Mouse (Mus musculus) cerebellum, adult 2 months (tissue): Measurements from ENCODE around the gene Cfap43. TPM values are rescaled to one million over a fixed set of nuclear protein-coding genes. Genes with fewer than 3 reads are reported as not detected.

Experiments
- DNase-seq, 2 experiments: peaks; one replicate each; pipeline ENCODE4 v3.0.0; 2021
- H3K27ac ChIP-seq: fragments of 200-500 bp; 2 replicates; pipeline ENCODE4 v1.5.1; 2012; ENCODE audit warnings: low read length, control low read depth, inconsistent platforms; ENCODE audit not compliant: insufficient read depth
- H3K27me3 ChIP-seq: fragments of 200-500 bp; 2 replicates; pipeline ENCODE4 v1.6.1; 2012; ENCODE audit warnings: inconsistent platforms, mild to moderate bottlenecking, low read length, moderate library complexity; ENCODE audit not compliant: control insufficient read depth, insufficient read depth
- H3K4me1 ChIP-seq: fragments of 200-500 bp; 2 replicates; pipeline ENCODE4 v1.6.1; 2011; ENCODE audit warnings: low read length; ENCODE audit not compliant: control insufficient read depth, insufficient read depth
- H3K4me3 ChIP-seq: fragments of 200-500 bp; replicated peaks from 2 replicates; pipeline ENCODE3; 2011; ENCODE audit warnings: mild to moderate bottlenecking, low read depth, low read length, control low read depth; ENCODE audit not compliant: insufficient read depth
- CTCF ChIP-seq: fragments of 200-500 bp; IDR thresholded peaks from 2 replicates; pipeline ENCODE4 v1.5.1; 2011; ENCODE audit warnings: low read depth, mild to moderate bottlenecking, control low read depth, low read length, moderate library complexity, borderline replicate concordance; ENCODE audit not compliant: insufficient read depth
- POLR2A ChIP-seq: fragments of 200-500 bp; IDR thresholded peaks from 2 replicates; pipeline ENCODE4 v1.6.1; 2011; ENCODE audit warnings: low read length, control low read depth, borderline replicate concordance; ENCODE audit not compliant: insufficient read depth
- WGBS: fragments of 180-500 bp; shearing (Covaris S2); methylation state at CpG from one replicate; pipeline ENCODE4 v1.1.7; 2018; 5-methylcytosine and 5-hydroxymethylcytosine counted together
- polyA plus RNA-seq: library from polyadenylated mRNA; depleted of rRNA; stranded (reverse); fragments of >200 nt; gene quantifications from 2 replicates; pipeline ENCODE4 v1.2.3, GENCODE M21; 2012

Cfap43 gene
- polyA plus RNA-seq, 1 experiment, result 1.00 TPM

DNA sequence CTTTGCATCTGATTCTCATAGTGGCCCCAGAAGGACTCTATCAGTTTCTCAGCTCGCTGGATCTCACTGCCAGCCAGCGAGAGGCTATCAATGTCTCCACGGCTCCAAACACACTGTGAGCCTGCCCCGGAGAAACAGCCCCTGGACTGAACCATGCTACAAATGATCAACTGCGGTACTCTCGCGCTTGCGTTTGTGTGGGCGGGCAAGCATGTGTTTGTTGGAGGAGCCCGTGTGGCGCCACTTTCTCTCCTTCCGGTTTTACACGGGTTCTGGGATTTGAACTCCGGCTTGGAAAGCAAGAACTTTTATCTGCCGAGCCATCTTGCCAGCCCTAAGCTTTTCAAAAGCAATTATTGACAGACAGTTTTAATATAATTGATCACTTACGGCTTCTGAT lies 86.8 kb downstream of the Cfap43 start:
- WGBS, result 83% methylated on average over 16 of the region's 16 CpGs
- no peak for DNase-seq
- Histone ChIP-seq H3K27ac (no peak overlapping the region), H3K4me1 (no peaks in the 10 kb centered on the region), H3K4me3 (no peak overlapping the region), H3K27me3 (peaks cover 2% of the 10 kb centered on the region; the same call in 1 of the 2 replicates)
- TF ChIP-seq CTCF (no peak), POLR2A (no peak)

- 96% methylated on average over 8 of the region's 8 CpGs for WGBS
- Histone ChIP-seq H3K4me3 (no peak overlapping the region), H3K4me1 (no peaks in the 10 kb centered on the region), H3K27ac (no peak overlapping the region), H3K27me3 (no peaks in the 10 kb centered on the region)
- DNase-seq, result no peak
- no peak for TF ChIP-seq POLR2A
- TF ChIP-seq CTCF, result no peak
Measured at GRCm38 (mm10) chr19:47831111-47831510, 88.0 kb downstream of the Cfap43 start.

DNA sequence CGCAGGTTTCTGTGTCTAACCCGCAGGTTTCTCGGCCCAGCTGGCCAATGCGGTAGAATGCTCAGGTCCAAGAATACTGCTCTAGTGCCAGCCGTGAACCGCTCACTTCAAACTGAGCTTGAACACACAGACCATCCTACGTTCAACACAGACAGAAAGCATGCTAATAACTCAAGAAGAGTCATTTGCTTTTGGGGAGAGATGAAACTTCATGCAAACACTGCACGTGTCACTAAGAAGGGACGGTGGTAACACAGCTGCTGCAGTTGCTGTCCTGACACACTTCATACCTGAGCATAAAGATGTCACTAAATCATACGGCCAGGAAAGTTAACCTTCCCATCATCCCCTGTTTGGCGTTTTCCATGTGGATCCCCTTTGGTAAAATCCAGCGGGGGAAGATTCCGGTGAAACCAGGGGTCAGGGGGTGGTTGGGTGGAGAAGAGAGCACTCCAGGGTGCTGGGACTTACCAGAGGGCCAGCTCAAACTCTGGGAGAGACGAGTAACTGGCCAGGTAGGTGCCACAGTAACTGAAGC lies 89.1 kb downstream of the Cfap43 start:
- Histone ChIP-seq H3K4me3 (no peak overlapping the region), H3K27me3 (no peaks in the 10 kb centered on the region), H3K27ac (no peak overlapping the region), H3K4me1 (no peaks in the 10 kb centered on the region)
- TF ChIP-seq CTCF, result no peak
- 83% methylated on average over 14 of the region's 14 CpGs for WGBS
- no peak for DNase-seq

GRCm38 (mm10) chr19:47824026-47824425 lies 95.1 kb downstream of the Cfap43 start:
- DNase-seq, result no peak
- Histone ChIP-seq H3K27me3 (no peaks in the 10 kb centered on the region), H3K4me1 (no peaks in the 10 kb centered on the region), H3K27ac (no peak overlapping the region), H3K4me3 (no peak overlapping the region)
- TF ChIP-seq CTCF (no peak), POLR2A (no peak)
- 55% methylated on average over 5 of the region's 5 CpGs for WGBS

DNA sequence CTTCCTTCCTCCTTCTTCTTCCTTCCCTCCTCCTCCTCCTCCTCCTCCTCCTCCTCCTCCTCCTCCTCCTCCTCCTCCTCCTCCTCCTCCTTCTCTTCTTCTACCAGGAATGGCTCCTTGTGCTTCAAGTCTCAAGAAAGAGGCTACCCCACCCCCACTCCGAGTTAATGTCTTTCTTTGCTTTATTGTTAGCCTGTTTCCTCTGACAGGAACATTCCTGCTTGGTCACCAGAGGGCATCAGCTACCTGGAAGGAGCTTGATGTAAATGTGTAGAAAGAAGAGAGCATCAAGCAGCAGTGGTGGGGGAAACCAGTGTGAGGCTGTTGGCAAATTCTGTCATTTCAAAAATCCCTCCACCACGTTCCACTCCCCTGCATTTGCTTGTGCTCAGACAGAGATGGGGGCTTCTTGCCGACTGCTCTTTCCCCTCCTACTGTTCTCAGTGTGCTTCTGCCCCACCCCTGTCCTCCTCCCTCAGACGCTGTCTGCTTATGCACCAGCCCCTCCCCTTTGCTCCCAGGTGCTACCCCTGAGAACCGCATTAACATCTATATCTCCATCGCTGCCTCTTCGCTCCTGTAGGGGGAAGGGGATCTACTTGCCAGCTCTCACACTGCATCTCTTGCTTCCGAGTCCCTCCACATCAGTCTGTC lies 96.8 kb downstream of the Cfap43 start:
- Histone ChIP-seq H3K4me3 (no peak overlapping the region), H3K27me3 (no peaks in the 10 kb centered on the region), H3K4me1 (no peaks in the 10 kb centered on the region), H3K27ac (no peak overlapping the region)
- 18% methylated on average over 8 of the region's 8 CpGs for WGBS
- no peak for DNase-seq
- TF ChIP-seq CTCF (no peak), POLR2A (no peak)

DNA sequence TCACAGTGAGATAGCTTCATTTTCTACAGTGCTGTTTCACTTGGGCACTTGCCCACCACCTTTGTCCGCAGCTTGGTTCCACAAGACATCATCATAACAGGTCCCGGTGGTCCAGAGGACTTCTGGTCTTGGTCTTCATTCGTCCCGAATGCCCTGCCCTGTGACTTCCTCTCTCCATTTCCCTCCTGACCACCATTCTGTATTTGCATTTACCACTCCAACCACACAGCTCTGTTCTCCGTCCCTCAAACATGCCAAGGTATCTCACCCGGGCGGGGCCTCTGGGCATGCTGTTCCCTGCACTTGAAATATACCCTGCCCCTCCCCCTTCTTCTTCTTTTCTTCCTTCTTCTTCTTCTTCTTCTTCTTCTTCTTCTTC lies 97.6 kb downstream of the Cfap43 start:
- no peaks in the 10 kb centered on the region for H3K4me1 ChIP-seq
- 42% methylated on average over 7 of the region's 7 CpGs for WGBS
- TF ChIP-seq CTCF, result no peak
- DNase-seq, result no peak
- no peak overlapping the region for H3K4me3 ChIP-seq
- no peak overlapping the region for H3K27ac ChIP-seq
- no peaks in the 10 kb centered on the region for H3K27me3 ChIP-seq

GRCm38 (mm10) chr19:47820832-47821493 lies 98.1 kb downstream of the Cfap43 start:
- WGBS, result 18% methylated on average over 8 of the region's 9 CpGs
- no peak overlapping the region for H3K4me3 ChIP-seq

GRCm38 (mm10) chr19:47817692-47818091 lies 101.4 kb downstream of the Cfap43 start:
- TF ChIP-seq POLR2A (no peak), CTCF (no peak)
- Histone ChIP-seq H3K27me3 (no peaks in the 10 kb centered on the region), H3K27ac (no peak overlapping the region), H3K4me1 (no peaks in the 10 kb centered on the region), H3K4me3 (no peak overlapping the region)
- WGBS, result 35% methylated on average over 9 of the region's 9 CpGs
- no peak for DNase-seq

More at GRCm38 (mm10) chr19:47820832-47821493, 98.1 kb downstream of the Cfap43 start:
- Histone ChIP-seq H3K27me3 (no peaks in the 10 kb centered on the region), H3K4me1 (no peaks in the 10 kb centered on the region), H3K27ac (no peak overlapping the region)
- DNase-seq, result peak; percentile 62 to 73
- TF ChIP-seq POLR2A, result no peak
- peak; percentile 77 for TF ChIP-seq CTCF
